Mouse (Mus musculus): ENCODE measurements at regions not wholly inside any gene's neighbourhood (a gene's known extent, or its start where the extent isn't known, plus 50 kb on each side); places are given as distances from the start of the nearest gene placed in this dataset.

GRCm38 (mm10) chr2:105525111-105525610, 126.0 kb upstream of the Rcn1 start:
- in situ Hi-C loops (cut with MboI; ENCODE audit: low sequenced_read_pairs): no loop called here

- in situ Hi-C loops (cut with MboI; ENCODE audit: low sequenced_read_pairs): no loop called here
Measured at GRCm38 (mm10) chr2:105528535-105528934, 129.4 kb upstream of the Rcn1 start.

DNA sequence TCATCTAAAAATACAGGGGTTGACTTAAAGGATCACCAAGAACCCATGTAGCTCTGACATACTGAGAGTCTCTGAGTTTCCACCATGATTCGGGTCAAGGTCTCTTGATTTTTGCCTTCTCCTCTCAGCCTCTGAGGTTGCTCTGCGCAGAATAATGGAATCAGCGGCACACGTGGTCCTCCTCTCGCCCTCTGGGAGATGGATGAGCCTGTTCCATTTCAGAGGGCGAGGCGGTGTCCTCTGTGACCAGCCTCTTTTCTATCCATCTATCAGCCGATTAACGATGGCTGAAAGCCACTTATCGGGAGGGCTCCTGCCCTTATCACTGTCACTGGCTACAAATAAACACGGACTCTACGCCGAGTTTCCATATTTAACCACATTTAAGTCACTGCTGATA, 124.6 kb upstream of the Pax6 start:
- in situ Hi-C loops (cut with MboI; ENCODE audit: low sequenced_read_pairs): no loop called here

- in situ Hi-C loops (cut with MboI; ENCODE audit: low sequenced_read_pairs): no loop called here
Measured at GRCm38 (mm10) chr2:105552092-105552491, 116.6 kb upstream of the Pax6 start.

DNA sequence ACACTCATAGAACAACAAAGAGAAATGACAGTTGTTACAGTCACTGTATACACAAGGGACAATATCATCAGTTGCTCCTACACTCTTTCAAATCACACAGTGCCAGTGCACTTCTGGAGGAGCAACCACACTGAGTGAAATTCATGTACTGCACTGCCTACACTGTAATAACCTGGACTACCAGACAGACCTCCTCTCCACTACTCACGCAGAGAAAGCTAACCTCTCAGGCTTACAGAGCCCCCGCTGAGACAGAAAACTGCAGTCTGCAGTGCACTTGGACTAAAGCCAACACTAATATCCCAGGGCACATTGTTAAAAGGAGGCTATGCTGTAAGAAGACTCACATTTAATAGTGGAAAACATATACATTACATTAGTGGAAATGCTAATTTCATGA, 81.9 kb upstream of the Pax6 start:
- in situ Hi-C loops (cut with MboI; ENCODE audit: low sequenced_read_pairs): no loop called here

GRCm38 (mm10) chr2:105594131-105594530, 74.6 kb upstream of the Pax6 start:
- in situ Hi-C loops (cut with MboI; ENCODE audit: low sequenced_read_pairs): no loop called here

- in situ Hi-C loops (cut with MboI; ENCODE audit: low sequenced_read_pairs): loop anchor here (25.0 kb wide), 1 partner anchor 308 kb away; the partner anchor contains the start of genes Elp4 and Immp1l
Measured at GRCm38 (mm10) chr2:105604553-105605116, 64.1 kb upstream of the Pax6 start.

- in situ Hi-C loops (cut with MboI; ENCODE audit: low sequenced_read_pairs): loop anchor here (25.0 kb wide), 1 partner anchor 304 kb away; the partner anchor contains the start of genes Elp4 and Immp1l
Measured at GRCm38 (mm10) chr2:105607969-105608538, 60.6 kb upstream of the Pax6 start.

GRCm38 (mm10) chr2:105608756-105609155, 59.9 kb upstream of the Pax6 start:
- in situ Hi-C loops (cut with MboI; ENCODE audit: low sequenced_read_pairs): loop anchor here (25.0 kb wide), 1 partner anchor 304 kb away; the partner anchor contains the start of genes Elp4 and Immp1l

GRCm38 (mm10) chr2:105611014-105611413, 57.7 kb upstream of the Pax6 start:
- in situ Hi-C loops (cut with MboI; ENCODE audit: low sequenced_read_pairs): loop anchor here (10.0 to 25.0 kb wide), 2 partner anchors 301 to 474 kb away; partner anchors contain the start of genes Elp4 and Immp1l

DNA sequence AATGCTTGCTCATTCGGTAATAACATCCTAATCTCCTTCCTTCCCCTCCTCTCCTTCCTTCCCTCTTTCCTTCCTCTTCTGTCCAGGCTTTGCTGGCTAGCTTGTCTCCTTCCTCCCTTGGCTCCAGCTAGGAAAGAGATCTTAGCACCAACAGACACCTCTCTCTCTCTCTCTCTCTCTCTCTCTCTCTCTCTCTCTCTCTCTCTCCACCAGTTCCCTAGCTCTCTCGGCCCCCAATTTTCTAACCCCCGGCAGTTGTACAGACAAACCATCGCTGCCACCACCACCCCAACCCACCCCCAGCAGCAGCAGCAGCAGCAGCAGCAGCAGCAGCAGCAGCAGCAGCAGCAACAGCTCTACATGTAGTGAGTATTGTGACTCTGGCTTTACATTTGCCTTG, 57.0 kb upstream of the Pax6 start:
- in situ Hi-C loops (cut with MboI; ENCODE audit: low sequenced_read_pairs): loop anchor here (10.0 to 25.0 kb wide), 2 partner anchors 301 to 473 kb away; partner anchors contain the start of genes Elp4 and Immp1l

- in situ Hi-C loops (cut with MboI; ENCODE audit: low sequenced_read_pairs): loop anchor here (10.0 to 25.0 kb wide), 2 partner anchors 300 to 473 kb away; partner anchors contain the start of genes Elp4 and Immp1l
Measured at GRCm38 (mm10) chr2:105612051-105612664, 56.5 kb upstream of the Pax6 start.

DNA sequence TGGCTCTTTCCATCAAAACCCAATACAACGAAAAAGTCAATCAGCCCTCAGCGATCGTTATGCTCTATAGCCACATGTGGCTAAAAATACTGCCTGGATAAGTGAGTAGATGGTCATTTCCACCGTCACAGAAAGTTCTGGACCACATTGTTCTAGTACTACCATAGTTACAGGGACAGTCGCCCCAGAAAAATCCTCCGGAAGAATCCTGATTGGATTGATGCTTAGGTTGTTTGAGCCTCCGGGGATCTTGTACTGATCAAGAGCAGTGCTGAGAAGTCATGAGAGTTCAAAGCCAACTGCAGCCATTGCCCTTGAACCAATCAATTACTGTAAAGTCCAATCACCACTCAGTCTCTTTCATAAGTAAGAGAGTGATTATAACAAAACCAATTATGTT, 56.0 kb upstream of the Pax6 start:
- in situ Hi-C loops (cut with MboI; ENCODE audit: low sequenced_read_pairs): loop anchor here (10.0 to 25.0 kb wide), 2 partner anchors 300 to 472 kb away; partner anchors contain the start of genes Elp4 and Immp1l

DNA sequence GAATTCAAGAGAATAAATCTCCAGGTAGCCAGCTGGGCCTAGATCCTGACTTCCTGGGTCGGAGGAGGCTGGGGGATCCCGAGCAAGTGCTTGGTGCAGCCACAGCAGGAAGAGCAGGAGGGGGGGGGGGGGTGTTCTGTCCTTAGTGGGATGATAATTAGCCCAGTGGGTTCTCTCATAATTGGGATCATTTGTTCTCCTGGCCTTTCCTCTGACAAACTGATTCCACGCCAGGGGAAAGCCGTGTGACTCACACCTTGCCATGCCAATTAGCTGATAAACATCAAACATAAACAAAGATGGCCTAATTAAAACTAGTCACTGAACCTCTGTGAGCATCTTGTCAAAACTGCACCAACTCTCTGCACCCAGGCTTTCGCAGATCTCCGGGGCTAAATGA, 55.5 kb upstream of the Pax6 start:
- in situ Hi-C loops (cut with MboI; ENCODE audit: low sequenced_read_pairs): loop anchor here (10.0 to 25.0 kb wide), 2 partner anchors 299 to 472 kb away; partner anchors contain the start of genes Elp4 and Immp1l

DNA sequence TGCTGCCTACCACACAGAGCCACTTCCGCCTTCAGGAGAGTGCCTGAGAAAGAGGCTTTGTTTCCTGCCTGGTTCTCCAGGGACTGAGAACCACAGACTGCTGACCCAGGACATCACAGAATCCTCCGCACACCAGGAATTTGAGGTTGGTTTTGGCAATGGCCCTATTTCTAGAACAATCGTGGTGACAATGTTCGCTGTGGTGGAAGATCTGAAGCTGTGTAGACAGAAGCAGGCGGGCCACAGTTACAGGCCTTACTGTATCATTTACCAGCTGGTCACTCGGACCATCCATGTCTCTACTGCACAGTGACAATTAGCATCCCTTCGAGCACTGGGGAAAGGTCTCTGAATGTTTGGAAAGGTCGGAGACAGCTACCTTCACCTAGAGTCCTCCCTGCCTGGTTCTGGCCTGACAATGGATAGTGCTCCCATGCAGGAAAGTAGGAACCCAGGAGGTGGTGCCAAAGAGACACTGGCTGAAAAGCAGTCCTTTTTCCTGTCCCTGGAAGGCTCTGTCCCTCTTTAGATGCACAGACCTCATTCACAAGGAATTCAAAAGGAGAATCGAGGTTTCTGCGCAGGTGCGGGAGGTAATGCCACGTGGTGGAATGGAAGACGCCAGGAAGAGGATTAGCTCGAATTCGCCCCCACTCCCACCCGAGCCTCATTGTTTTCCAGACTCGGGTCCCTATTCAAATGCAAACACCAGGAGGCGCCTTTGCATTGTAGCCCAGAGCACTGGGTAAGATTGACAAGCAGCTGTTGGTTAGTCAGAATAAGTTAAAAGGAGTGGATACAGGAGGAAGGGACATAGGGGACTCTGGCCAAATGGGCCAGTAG, 52.6 kb upstream of the Pax6 start:
- in situ Hi-C loops (cut with MboI; ENCODE audit: low sequenced_read_pairs): loop anchor here (10.0 to 25.0 kb wide), 2 partner anchors 296 to 469 kb away; partner anchors contain the start of genes Elp4 and Immp1l

Data from CH12F3 (cell line).